Mouse (Mus musculus): ENCODE measurements at regions not wholly inside any gene's neighbourhood (a gene's known extent, or its start where the extent isn't known, plus 50 kb on each side); places are given as distances from the start of the nearest gene placed in this dataset.

- H3K27ac ChIP-seq, result no peak overlapping the region
- no peaks in the 10 kb centered on the region for H3K36me3 ChIP-seq (replicated peaks; ENCODE audit: control insufficient read depth, insufficient read depth, low read depth)
- H3K27me3 ChIP-seq (ENCODE audit: control insufficient read depth, insufficient read depth, low read length), result no peaks in the 10 kb centered on the region; the same call in 1 of the 2 replicates
- H3K4me2 ChIP-seq (ENCODE audit: low read depth), result no peak overlapping the region
- WGBS (ENCODE audit: insufficient replicate concordance), result 56% methylated on average over 9 of the region's 9 CpGs
- ATAC-seq (ENCODE audit: insufficient read depth), result no peak
- no peak overlapping the region for H3K4me3 ChIP-seq (ENCODE audit: insufficient read depth in 1 of 2, low read depth in 2 of 2, low read length in 2 of 2)
- DNase-seq (ENCODE audit: low read depth in 3 of 3, low spot score in 3 of 3), result no peak
- no peak overlapping the region for H3K9ac ChIP-seq (replicated peaks)
- no peaks in the 10 kb centered on the region for H3K9me3 ChIP-seq (ENCODE audit: control insufficient read depth, low read length)
- H3K4me1 ChIP-seq (replicated peaks; ENCODE audit: control insufficient read depth in 2 of 2, insufficient read depth in 2 of 2, low read length in 1 of 2), result no peaks in the 10 kb centered on the region
- TF ChIP-seq CTCF (IDR thresholded peaks at IDR 0.05; ENCODE audit: low read depth) (no peak), EP300 (IDR thresholded peaks at IDR 0.05; ENCODE audit: low read depth) (no peak)
These were observed 305.9 kb downstream of the Cog6 start for GRCm38 (mm10) chr3:52711133-52711532.

DNA sequence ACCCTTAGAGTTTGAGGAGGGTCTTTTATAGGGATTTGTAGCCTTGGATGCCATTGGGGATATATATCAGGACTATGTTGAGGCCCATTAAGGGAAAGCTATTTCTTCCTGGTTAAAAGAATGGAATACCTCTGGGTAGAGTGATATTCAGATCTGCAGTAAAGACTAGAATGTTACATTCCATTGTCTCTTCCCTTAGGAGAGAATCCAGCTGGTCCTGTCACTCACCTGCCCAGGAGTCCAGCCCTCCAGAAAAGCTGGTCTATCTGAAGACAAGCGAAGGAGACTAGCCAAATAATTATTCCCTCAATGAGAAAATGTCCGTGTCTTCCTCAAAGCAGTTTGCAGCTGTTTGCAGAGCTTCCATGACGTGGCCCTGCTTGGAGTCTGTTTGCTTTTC, 308.3 kb downstream of the Cog6 start:
- Histone ChIP-seq H3K9me3 (ENCODE audit: control insufficient read depth, low read length) (no peaks in the 10 kb centered on the region), H3K36me3 (replicated peaks; ENCODE audit: control insufficient read depth, insufficient read depth, low read depth) (no peaks in the 10 kb centered on the region), H3K27ac (no peak overlapping the region), H3K9ac (replicated peaks) (no peak overlapping the region), H3K4me3 (ENCODE audit: insufficient read depth in 1 of 2, low read depth in 2 of 2, low read length in 2 of 2) (no peak overlapping the region), H3K4me2 (ENCODE audit: low read depth) (no peak overlapping the region), H3K27me3 (ENCODE audit: control insufficient read depth, insufficient read depth, low read length) (no peaks in the 10 kb centered on the region), H3K4me1 (replicated peaks; ENCODE audit: control insufficient read depth in 2 of 2, insufficient read depth in 2 of 2, low read length in 1 of 2) (no peaks in the 10 kb centered on the region)
- DNase-seq (ENCODE audit: low read depth in 3 of 3, low spot score in 3 of 3) (no peak), ATAC-seq (ENCODE audit: insufficient read depth) (no peak)
- 44% methylated on average over 3 of the region's 3 CpGs for WGBS (ENCODE audit: insufficient replicate concordance)
- TF ChIP-seq CTCF (IDR thresholded peaks at IDR 0.05; ENCODE audit: low read depth) (no peak), EP300 (IDR thresholded peaks at IDR 0.05; ENCODE audit: low read depth) (no peak)

- TF ChIP-seq CTCF (IDR thresholded peaks at IDR 0.05; ENCODE audit: low read depth) (no peak), EP300 (IDR thresholded peaks at IDR 0.05; ENCODE audit: low read depth) (no peak)
- 41% methylated on average over 1 of the region's 1 CpGs for WGBS (ENCODE audit: insufficient replicate concordance)
- Histone ChIP-seq H3K4me2 (ENCODE audit: low read depth) (no peak overlapping the region), H3K27me3 (ENCODE audit: control insufficient read depth, insufficient read depth, low read length) (no peaks in the 10 kb centered on the region), H3K9ac (replicated peaks) (no peak overlapping the region), H3K27ac (no peak overlapping the region), H3K4me1 (replicated peaks; ENCODE audit: control insufficient read depth in 2 of 2, insufficient read depth in 2 of 2, low read length in 1 of 2) (no peaks in the 10 kb centered on the region), H3K36me3 (replicated peaks; ENCODE audit: control insufficient read depth, insufficient read depth, low read depth) (no peaks in the 10 kb centered on the region), H3K4me3 (ENCODE audit: insufficient read depth in 1 of 2, low read depth in 2 of 2, low read length in 2 of 2) (no peak overlapping the region), H3K9me3 (ENCODE audit: control insufficient read depth, low read length) (no peaks in the 10 kb centered on the region)
- no peak for ATAC-seq (ENCODE audit: insufficient read depth)
- no peak for DNase-seq (ENCODE audit: low read depth in 3 of 3, low spot score in 3 of 3)
These were observed 308.7 kb downstream of the Cog6 start for GRCm38 (mm10) chr3:52708301-52708700.

DNA sequence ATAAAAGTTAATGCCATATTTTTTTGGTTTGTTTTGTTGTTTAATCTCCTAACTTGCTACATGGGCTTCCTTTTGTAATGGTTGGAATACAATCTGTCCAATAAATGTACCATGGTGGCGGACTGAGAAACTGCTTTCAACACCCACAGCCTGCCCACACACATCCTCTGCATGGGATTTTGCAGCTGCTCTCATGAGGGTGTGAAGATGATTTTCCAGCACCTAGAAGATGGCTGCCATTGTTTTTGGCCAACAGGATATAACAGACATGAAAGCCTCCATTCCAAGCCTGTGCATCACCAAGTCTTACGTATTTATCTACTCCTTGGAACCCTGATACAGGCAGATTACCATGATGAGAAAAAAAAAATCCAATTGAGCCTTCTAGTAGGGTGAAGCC, 310.4 kb downstream of the Cog6 start:
- WGBS (ENCODE audit: insufficient replicate concordance), result 60% methylated on average over 2 of the region's 2 CpGs
- Histone ChIP-seq H3K9ac (replicated peaks) (no peak overlapping the region), H3K4me1 (replicated peaks; ENCODE audit: control insufficient read depth in 2 of 2, insufficient read depth in 2 of 2, low read length in 1 of 2) (no peaks in the 10 kb centered on the region), H3K36me3 (replicated peaks; ENCODE audit: control insufficient read depth, insufficient read depth, low read depth) (no peaks in the 10 kb centered on the region), H3K9me3 (ENCODE audit: control insufficient read depth, low read length) (no peaks in the 10 kb centered on the region), H3K27ac (no peak overlapping the region), H3K27me3 (ENCODE audit: control insufficient read depth, insufficient read depth, low read length) (no peaks in the 10 kb centered on the region), H3K4me3 (ENCODE audit: insufficient read depth in 1 of 2, low read depth in 2 of 2, low read length in 2 of 2) (no peak overlapping the region), H3K4me2 (ENCODE audit: low read depth) (no peak overlapping the region)
- DNase-seq (ENCODE audit: low read depth in 3 of 3, low spot score in 3 of 3) (no peak), ATAC-seq (ENCODE audit: insufficient read depth) (no peak)
- TF ChIP-seq CTCF (IDR thresholded peaks at IDR 0.05; ENCODE audit: low read depth) (no peak), EP300 (IDR thresholded peaks at IDR 0.05; ENCODE audit: low read depth) (no peak)

DNA sequence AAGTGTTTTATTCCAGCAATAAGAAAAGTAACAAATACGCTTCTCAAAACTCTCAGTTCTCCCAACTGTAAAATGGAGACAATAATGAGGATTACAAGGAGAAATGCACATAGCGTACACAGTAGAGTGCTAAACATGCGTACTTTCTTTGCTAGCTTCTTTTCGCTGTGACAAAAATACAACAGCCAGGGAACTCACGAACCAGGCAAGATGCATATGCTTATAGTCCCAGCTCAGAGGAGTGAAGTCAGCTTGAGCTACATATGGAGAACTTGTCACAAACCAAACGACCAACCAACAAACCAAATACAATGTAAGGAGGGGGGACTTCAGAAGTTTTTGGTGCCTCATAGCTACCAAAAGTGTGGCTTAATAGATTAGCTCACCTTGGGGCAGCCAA, 313.3 kb downstream of the Cog6 start:
- H3K9me3 ChIP-seq (ENCODE audit: control insufficient read depth, low read length), result no peaks in the 10 kb centered on the region
- H3K9ac ChIP-seq (replicated peaks), result no peak overlapping the region
- ATAC-seq (ENCODE audit: insufficient read depth), result no peak
- 69% methylated on average over 6 of the region's 6 CpGs for WGBS (ENCODE audit: insufficient replicate concordance)
- no peak overlapping the region for H3K4me3 ChIP-seq (ENCODE audit: insufficient read depth in 1 of 2, low read depth in 2 of 2, low read length in 2 of 2)
- no peaks in the 10 kb centered on the region for H3K4me1 ChIP-seq (replicated peaks; ENCODE audit: control insufficient read depth in 2 of 2, insufficient read depth in 2 of 2, low read length in 1 of 2)
- H3K36me3 ChIP-seq (replicated peaks; ENCODE audit: control insufficient read depth, insufficient read depth, low read depth), result no peaks in the 10 kb centered on the region
- no peak overlapping the region for H3K27ac ChIP-seq
- TF ChIP-seq CTCF (IDR thresholded peaks at IDR 0.05; ENCODE audit: low read depth), result no peak
- no peaks in the 10 kb centered on the region for H3K27me3 ChIP-seq (ENCODE audit: control insufficient read depth, insufficient read depth, low read length)
- H3K4me2 ChIP-seq (ENCODE audit: low read depth), result no peak overlapping the region
- DNase-seq (ENCODE audit: low read depth in 3 of 3, low spot score in 3 of 3), result no peak
